Mouse (Mus musculus) megakaryocyte, embryonic 14.5 days (primary cell): Measurements from ENCODE around the gene Nr6a1. TPM values are rescaled to one million over a fixed set of nuclear protein-coding genes. Genes with fewer than 3 reads are reported as not detected.

Source experiments
- H3K27me3 ChIP-seq: replicated peaks from 2 replicates; pipeline ENCODE3; 2012; ENCODE audit warnings: inconsistent platforms
- H3K36me3 ChIP-seq: replicated peaks from 2 replicates; pipeline ENCODE3; 2012; ENCODE audit warnings: low read length, inconsistent platforms, mixed read lengths
- H3K4me1 ChIP-seq: 2 replicates; pipeline ENCODE4 v1.6.1; 2012; ENCODE audit warnings: inconsistent platforms
- H3K4me3 ChIP-seq: replicated peaks from 2 replicates; pipeline ENCODE3; 2012; ENCODE audit warnings: moderate library complexity, mild to moderate bottlenecking, inconsistent platforms
- H3K9me3 ChIP-seq: 2 replicates; pipeline ENCODE4 v1.6.1; 2012; ENCODE audit warnings: inconsistent platforms
- FLI1 ChIP-seq: IDR thresholded peaks from 2 replicates; pipeline ENCODE4 v1.6.1; 2012; ENCODE audit warnings: low read length, inconsistent platforms, mixed read lengths
- GATA1 ChIP-seq: IDR thresholded peaks from 3 replicates; pipeline ENCODE4 v1.6.1; 2012; ENCODE audit warnings: mixed read lengths, low read length, inconsistent platforms, borderline replicate concordance
- polyA plus RNA-seq: library from polyadenylated mRNA; stranded (reverse); fragments of >175 nt; gene quantifications from 2 replicates; pipeline ENCODE4 v1.2.3, GENCODE M21; 2012; ENCODE audit warnings: low replicate concordance; ENCODE audit not compliant: insufficient read depth

Gene Nr6a1
- 0.25 TPM in 1 of 2 replicates, not detected in the other for polyA plus RNA-seq

GRCm38 (mm10) chr2:38927115-38927979, at the start of gene Nr6a1:
Gene Nr6a1 (minus strand): TSS chr2:38927688.
- TF ChIP-seq GATA1 = no peak
- TF ChIP-seq FLI1 = no peak
- Histone ChIP-seq H3K36me3 (no peaks in the 10 kb centered on the region), H3K9me3 (no peaks in the 10 kb centered on the region), H3K4me3 (peak within 1 kb of the TSS; percentile 93), H3K4me1 (peaks cover 25% of the 10 kb centered on the region), H3K27me3 (peaks cover 53% of the 10 kb centered on the region)

DNA sequence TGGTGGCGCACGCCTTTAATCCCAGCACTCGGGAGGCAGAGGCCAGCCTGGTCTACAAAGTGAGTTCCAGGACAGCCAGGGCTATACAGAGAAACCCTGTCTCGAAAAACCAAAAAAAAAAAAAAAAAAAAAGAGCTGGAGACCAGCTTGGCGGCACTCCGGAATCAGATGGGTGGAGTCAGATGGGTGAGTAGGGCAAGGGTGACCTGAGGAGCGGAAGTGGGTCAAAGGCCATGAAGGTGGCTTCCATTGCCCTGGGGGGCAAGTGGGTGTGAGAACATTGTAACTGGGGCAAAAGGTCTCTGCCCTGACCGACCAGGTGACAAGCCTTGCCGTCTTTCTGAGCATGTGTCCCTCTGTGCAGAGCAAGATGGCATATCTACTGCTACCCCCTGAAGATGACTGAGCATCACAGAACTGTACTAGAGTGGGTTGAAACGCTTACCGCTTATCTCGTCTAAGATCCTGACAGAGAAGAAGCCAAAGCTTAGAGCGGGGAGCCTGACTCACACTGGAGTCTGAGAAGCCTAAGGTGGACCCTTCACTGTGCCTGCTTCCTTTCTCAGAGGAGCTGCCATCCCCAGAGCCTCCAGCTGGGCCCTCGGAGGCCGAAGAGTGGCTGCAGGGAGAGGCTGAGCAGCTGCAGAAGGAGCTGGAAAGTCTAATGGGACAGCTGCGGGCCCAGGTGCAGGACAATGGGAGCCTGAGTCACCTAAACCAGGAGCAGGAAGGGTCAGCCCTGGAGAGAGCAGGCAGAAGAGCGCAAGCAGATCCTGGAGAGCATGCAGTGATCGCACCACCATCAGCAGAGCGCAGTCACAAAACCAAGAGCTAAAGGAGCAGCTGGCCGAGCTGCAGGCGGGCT, 48.7 kb upstream of the Nr6a1 start:
- H3K4me3 ChIP-seq = no peak overlapping the region
- H3K36me3 ChIP-seq = no peaks in the 10 kb centered on the region
- no peaks in the 10 kb centered on the region for H3K4me1 ChIP-seq
- H3K9me3 ChIP-seq = no peaks in the 10 kb centered on the region
- H3K27me3 ChIP-seq = peaks cover 25% of the 10 kb centered on the region
- TF ChIP-seq GATA1 (no peak), FLI1 (no peak)

DNA sequence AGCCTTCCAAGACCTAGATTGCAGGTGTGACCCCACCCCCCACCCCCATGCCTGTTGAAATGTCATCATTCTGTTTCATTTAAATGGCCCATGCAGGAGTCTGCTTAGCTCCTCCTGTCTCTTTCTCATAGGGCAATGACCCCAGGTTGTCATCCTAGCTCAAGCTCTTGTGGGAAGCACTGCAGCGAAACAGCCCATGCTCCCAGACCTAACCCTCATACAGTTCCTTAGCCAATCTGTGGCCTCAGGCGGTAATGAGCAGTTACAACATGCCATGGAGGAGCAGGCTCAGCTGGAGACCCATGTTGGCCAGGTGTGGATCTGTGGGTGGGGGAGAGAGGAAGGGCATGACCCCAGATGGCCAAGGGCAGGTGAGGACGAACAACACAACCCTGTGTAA, 47.7 kb upstream of the Nr6a1 start:
- peak overlapping the region; percentile 28 for H3K4me3 ChIP-seq
- H3K4me1 ChIP-seq = no peaks in the 10 kb centered on the region
- H3K9me3 ChIP-seq = no peaks in the 10 kb centered on the region
- H3K27me3 ChIP-seq = peaks cover 28% of the 10 kb centered on the region
- no peaks in the 10 kb centered on the region for H3K36me3 ChIP-seq
- no peak for TF ChIP-seq GATA1
- no peak for TF ChIP-seq FLI1

DNA sequence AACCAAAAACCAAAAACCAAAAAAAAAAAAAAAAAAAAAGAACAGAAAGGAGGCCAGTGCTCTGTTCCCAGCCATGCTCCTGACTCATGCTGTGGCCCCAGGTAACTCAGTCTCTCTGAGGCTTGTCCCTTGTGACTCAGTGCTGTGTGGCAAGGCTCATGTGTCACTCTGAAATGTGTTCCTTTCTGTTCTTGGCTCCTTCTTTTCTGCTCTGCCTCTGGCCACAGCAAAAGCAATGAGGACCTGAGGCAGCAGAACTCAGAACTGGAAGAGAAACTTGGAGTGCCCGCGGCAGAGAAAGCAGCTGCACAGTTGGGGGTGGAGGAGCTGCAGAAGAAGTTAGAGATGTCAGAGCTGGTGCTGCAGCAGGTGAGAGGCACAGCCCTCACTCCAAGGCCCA, 46.7 kb upstream of the Nr6a1 start:
- Histone ChIP-seq H3K4me1 (no peaks in the 10 kb centered on the region), H3K36me3 (no peaks in the 10 kb centered on the region), H3K9me3 (0 out of 2 replicates have a peak, but pooled peaks cover 2% of the 10 kb centered on the region), H3K27me3 (peaks cover 21% of the 10 kb centered on the region), H3K4me3 (no peak overlapping the region)
- no peak for TF ChIP-seq FLI1
- no peak for TF ChIP-seq GATA1

DNA sequence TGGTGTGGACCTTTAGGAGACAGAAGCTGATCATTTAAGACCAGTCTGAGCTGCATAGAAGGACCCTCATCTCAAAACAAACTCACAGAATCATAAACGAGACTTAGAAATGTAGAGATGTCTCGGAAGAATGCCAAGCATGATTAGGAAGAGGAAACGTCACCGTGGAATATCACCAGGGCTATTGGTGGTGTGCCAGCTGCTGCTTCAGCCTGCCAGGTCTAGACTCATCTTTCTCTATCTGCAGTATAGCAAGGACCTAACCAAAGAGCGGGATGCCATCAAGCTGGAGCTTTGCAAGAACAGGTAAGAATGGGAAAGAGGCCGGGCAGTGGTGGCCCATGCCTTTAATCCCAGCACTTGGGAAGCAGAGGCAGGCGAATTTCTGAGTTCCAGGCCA, 46.2 kb upstream of the Nr6a1 start:
- Histone ChIP-seq H3K27me3 (peaks cover 21% of the 10 kb centered on the region), H3K9me3 (0 out of 2 replicates have a peak, but pooled peaks cover 3% of the 10 kb centered on the region), H3K36me3 (no peaks in the 10 kb centered on the region), H3K4me3 (no peak overlapping the region), H3K4me1 (no peaks in the 10 kb centered on the region)
- no peak for TF ChIP-seq FLI1
- no peak for TF ChIP-seq GATA1

DNA sequence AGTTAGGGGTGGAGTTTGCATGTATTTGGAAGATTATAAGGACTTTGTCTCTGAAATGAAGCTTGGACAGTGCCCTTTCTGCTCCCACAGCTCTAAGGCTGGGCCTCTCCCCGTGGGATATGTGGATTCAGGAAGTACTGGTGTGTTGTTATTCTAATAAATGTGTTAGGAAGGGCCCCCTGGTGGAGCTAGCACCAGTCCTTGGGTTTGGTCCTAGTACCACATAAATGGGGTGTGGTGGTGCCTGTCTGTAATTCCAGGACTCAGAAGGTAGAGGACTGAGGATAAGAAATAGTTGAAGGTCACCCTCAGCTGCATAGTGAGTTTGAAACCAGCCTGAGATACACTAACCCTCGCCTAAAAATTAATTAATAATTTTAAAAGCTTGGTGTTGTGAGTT, 45.7 kb upstream of the Nr6a1 start:
- Histone ChIP-seq H3K4me3 (no peak overlapping the region), H3K9me3 (0 out of 2 replicates have a peak, but pooled peaks cover 3% of the 10 kb centered on the region), H3K36me3 (no peaks in the 10 kb centered on the region), H3K27me3 (peaks cover 20% of the 10 kb centered on the region), H3K4me1 (no peaks in the 10 kb centered on the region)
- TF ChIP-seq FLI1 = no peak

GRCm38 (mm10) chr2:38970057-38970456, 42.6 kb upstream of the Nr6a1 start:
- H3K4me1 ChIP-seq = no peaks in the 10 kb centered on the region
- peaks cover 7% of the 10 kb centered on the region for H3K27me3 ChIP-seq
- no peak overlapping the region for H3K4me3 ChIP-seq
- no peak for TF ChIP-seq GATA1
- TF ChIP-seq FLI1 = no peak
- H3K9me3 ChIP-seq = 0 out of 2 replicates have a peak, but pooled peaks cover 3% of the 10 kb centered on the region
- H3K36me3 ChIP-seq = no peaks in the 10 kb centered on the region

DNA sequence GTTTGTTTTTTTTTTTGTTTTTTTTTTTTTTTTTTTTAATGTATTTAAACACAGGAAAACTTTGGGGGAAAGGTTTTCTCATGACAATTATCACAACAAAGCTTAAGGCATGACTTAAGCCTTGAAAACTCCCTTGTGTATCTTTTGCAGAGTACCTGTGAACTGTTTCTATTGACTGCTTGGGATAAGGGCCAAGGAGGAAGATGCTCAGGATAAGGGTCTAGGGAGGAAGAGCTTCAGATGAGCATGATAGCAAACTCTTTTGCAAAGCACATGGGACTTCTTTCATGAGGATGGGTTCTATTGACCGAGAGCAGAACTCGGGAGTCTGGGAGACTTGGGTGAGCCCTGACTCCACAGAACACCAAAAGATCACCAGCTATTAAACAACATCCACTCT, 42.2 kb upstream of the Nr6a1 start:
- Histone ChIP-seq H3K9me3 (0 out of 2 replicates have a peak, but pooled peaks cover 3% of the 10 kb centered on the region), H3K4me3 (no peak overlapping the region), H3K4me1 (no peaks in the 10 kb centered on the region), H3K36me3 (no peaks in the 10 kb centered on the region), H3K27me3 (peaks cover 7% of the 10 kb centered on the region)
- TF ChIP-seq FLI1 = no peak
- TF ChIP-seq GATA1 = no peak

GRCm38 (mm10) chr2:38964198-38964597, 36.7 kb upstream of the Nr6a1 start:
- Histone ChIP-seq H3K9me3 (0 out of 2 replicates have a peak, but pooled peaks cover under 1% of the 10 kb centered on the region), H3K4me3 (no peak overlapping the region), H3K4me1 (no peaks in the 10 kb centered on the region), H3K36me3 (no peaks in the 10 kb centered on the region), H3K27me3 (peaks cover 19% of the 10 kb centered on the region)
- TF ChIP-seq FLI1 (no peak), GATA1 (no peak)

DNA sequence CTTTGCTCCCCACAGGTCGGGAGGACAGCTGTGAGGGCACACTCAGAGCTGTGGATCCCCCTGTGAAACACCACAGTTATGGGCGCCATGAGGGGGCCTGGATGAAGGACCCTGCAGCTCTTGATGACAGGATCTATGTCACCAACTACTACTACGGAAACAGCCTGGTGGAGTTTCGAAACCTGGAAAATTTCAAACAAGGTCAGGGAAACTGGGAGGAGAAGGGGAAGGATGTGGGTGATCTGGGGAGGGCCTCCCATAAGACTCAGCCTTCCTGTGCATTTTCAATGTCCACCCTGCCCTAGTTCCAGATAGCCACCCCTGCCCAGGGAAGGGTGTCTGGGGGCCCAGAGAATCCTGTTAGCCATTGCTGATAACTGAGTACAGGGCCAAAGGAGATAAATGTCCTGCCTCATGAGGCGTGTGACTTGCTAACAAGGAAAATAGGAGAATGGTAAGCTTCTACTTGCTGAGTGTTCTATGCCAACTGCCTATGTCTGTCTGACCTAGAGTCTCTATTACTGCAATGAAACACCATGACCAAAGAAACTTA, 30.3 kb upstream of the Nr6a1 start:
- Histone ChIP-seq H3K4me3 (no peak overlapping the region), H3K27me3 (peaks cover 18% of the 10 kb centered on the region), H3K4me1 (peaks cover 16% of the 10 kb centered on the region), H3K36me3 (no peaks in the 10 kb centered on the region), H3K9me3 (peaks cover 6% of the 10 kb centered on the region; the same call in 1 of the 2 replicates)
- TF ChIP-seq FLI1 (no peak), GATA1 (no peak)
